Mouse (Mus musculus): ENCODE results near the gene 1110032F04Rik. TPM values are rescaled to one million over a fixed set of nuclear protein-coding genes. Genes with fewer than 3 reads are reported as not detected.
"Not testable (repeated sequence)": the region's sequence is repeated elsewhere in the genome, so short reads cannot be mapped to it uniquely, and the experiment has no call there.

Gene 1110032F04Rik
- polyA plus RNA-seq, 1 experiment, result 0.03 TPM

GRCm38 (mm10) chr3:68840206-68840605 lies 29.2 kb upstream of the 1110032F04Rik start:
- Histone ChIP-seq H3K4me1 (no peaks in the 10 kb centered on the region), H3K36me3 (replicated peaks; ENCODE audit: low read length) (no peaks in the 10 kb centered on the region), H3K9me3 (peaks cover 9% of the 10 kb centered on the region; the same call in 1 of the 2 replicates), H3K27me3 (replicated peaks) (peaks cover 35% of the 10 kb centered on the region), H3K4me3 (replicated peaks) (no peak overlapping the region)
- no peak for TF ChIP-seq GATA1 (IDR thresholded peaks at IDR 0.05; ENCODE audit: borderline replicate concordance, low read length)
- no peak for TF ChIP-seq FLI1 (IDR thresholded peaks at IDR 0.05; ENCODE audit: low read length)

GRCm38 (mm10) chr3:68844025-68844424 lies 25.4 kb upstream of the 1110032F04Rik start:
- Histone ChIP-seq H3K9me3 (peaks cover 14% of the 10 kb centered on the region), H3K27me3 (replicated peaks) (peaks cover 34% of the 10 kb centered on the region), H3K4me3 (replicated peaks) (no peak overlapping the region), H3K36me3 (replicated peaks; ENCODE audit: low read length) (no peaks in the 10 kb centered on the region), H3K4me1 (no peaks in the 10 kb centered on the region)
- TF ChIP-seq FLI1 (IDR thresholded peaks at IDR 0.05; ENCODE audit: low read length), result no peak
- TF ChIP-seq GATA1 (IDR thresholded peaks at IDR 0.05; ENCODE audit: borderline replicate concordance, low read length), result no peak

DNA sequence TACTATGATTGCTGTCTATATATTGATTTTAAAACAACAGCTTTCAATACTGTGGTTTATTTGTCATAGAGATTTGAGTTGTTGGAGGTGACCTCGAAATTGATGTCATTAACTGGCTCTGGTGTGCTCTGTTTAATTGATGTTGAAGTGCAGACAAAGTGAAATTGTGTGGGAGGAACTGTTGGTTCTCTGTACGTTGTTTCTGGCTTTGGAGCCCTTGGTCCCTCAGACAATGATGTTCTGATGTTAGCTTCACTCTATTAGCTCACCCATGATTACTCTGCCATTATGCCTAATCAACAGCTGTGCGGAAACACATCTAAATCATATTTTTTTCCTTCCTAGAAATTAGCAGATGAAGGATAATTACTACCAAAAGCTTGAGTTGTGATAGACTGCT lies 21.1 kb upstream of the 1110032F04Rik start:
- TF ChIP-seq FLI1 (IDR thresholded peaks at IDR 0.05; ENCODE audit: low read length) (no peak), GATA1 (IDR thresholded peaks at IDR 0.05; ENCODE audit: borderline replicate concordance, low read length) (no peak)
- Histone ChIP-seq H3K4me1 (no peaks in the 10 kb centered on the region), H3K9me3 (peaks cover 14% of the 10 kb centered on the region), H3K4me3 (replicated peaks) (no peak overlapping the region), H3K27me3 (replicated peaks) (peaks cover 11% of the 10 kb centered on the region), H3K36me3 (replicated peaks; ENCODE audit: low read length) (no peaks in the 10 kb centered on the region)

- Histone ChIP-seq H3K36me3 (replicated peaks; ENCODE audit: low read length) (no peaks in the 10 kb centered on the region), H3K4me3 (replicated peaks) (no peak overlapping the region), H3K27me3 (replicated peaks) (peaks cover 19% of the 10 kb centered on the region), H3K4me1 (peaks cover 11% of the 10 kb centered on the region), H3K9me3 (no peaks in the 10 kb centered on the region)
- no peak for TF ChIP-seq FLI1 (IDR thresholded peaks at IDR 0.05; ENCODE audit: low read length)
- TF ChIP-seq GATA1 (IDR thresholded peaks at IDR 0.05; ENCODE audit: borderline replicate concordance, low read length), result no peak
Observed at GRCm38 (mm10) chr3:68852414-68852813, 17.0 kb upstream of the 1110032F04Rik start.

DNA sequence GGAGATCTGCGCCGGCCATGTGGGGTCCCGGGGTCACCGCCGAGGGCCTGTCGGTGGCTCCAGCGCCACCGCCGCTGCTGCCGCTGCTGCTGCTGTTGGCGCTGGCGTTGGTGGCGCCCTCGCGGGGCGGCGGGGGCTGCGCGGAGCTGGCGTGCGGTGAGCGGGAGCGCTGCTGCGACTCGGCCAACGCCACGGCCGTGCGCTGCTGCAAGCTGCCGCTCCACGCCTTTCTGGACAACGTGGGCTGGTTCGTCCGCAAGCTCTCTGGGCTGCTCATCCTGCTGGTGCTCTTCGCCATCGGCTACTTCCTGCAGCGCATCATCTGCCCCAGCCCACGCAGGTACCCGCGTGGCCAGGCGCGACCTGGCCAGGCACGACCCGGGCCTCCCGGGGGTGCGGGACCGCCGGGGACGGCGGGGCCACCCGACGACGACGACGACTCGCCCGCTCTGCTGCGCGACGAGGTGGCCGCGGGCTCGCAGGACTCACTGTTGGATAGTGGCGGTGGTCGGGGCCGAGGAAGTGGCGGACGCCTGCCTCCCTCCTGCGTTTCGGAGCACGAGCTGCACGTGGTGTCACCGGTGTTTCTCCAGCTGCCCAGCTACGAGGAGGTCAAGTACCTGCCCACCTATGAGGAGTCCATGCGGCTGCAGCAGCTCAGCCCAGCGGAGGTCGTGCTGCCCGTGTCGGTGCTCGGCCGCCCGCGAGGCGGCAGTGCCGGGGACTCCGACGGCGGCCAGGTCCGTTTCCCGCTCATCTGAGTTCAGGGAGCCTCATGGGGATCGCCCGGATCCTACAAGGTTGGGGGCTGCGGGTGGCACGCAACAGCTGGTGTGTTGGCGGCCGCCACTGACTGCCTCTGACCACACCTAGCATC lies 543 bp downstream of the 1110032F04Rik start:
- H3K9me3 ChIP-seq, result peaks cover 3% of the 10 kb centered on the region; the same call in 1 of the 2 replicates
- TF ChIP-seq FLI1 (IDR thresholded peaks at IDR 0.05; ENCODE audit: low read length) (no peak), GATA1 (IDR thresholded peaks at IDR 0.05; ENCODE audit: borderline replicate concordance, low read length) (no peak)
- peaks cover 73% of the 10 kb centered on the region for H3K27me3 ChIP-seq (replicated peaks)
- H3K4me1 ChIP-seq, result peaks cover 19% of the 10 kb centered on the region
- H3K4me3 ChIP-seq (replicated peaks), result peak overlapping the region; percentile 92
- no peaks in the 10 kb centered on the region for H3K36me3 ChIP-seq (replicated peaks; ENCODE audit: low read length)

DNA sequence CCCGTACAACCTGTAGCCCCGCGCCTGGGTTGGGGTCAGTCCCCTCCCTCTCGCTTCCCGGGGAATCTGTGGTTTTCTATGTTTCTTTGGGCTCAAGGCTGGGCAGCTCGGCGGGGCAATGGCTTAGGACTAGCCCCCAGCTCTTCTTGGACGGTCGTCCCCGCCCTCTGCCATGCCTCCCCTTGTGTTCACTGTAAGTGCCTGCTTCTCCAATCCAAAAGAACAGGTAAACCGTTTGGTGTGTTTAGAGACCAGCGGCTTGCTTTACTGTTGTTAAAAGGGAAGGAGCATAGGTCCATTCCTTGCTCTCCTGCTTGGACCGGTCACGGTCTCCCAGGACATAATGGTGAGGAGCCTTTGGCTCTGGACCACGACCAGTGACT lies 1.2 kb downstream of the 1110032F04Rik start:
- Histone ChIP-seq H3K9me3 (peaks cover 3% of the 10 kb centered on the region; the same call in 1 of the 2 replicates), H3K4me3 (replicated peaks) (peak overlapping the region; percentile 92), H3K36me3 (replicated peaks; ENCODE audit: low read length) (no peaks in the 10 kb centered on the region), H3K27me3 (replicated peaks) (peaks cover 75% of the 10 kb centered on the region), H3K4me1 (peaks cover 19% of the 10 kb centered on the region)
- TF ChIP-seq FLI1 (IDR thresholded peaks at IDR 0.05; ENCODE audit: low read length) (no peak), GATA1 (IDR thresholded peaks at IDR 0.05; ENCODE audit: borderline replicate concordance, low read length) (no peak)

DNA sequence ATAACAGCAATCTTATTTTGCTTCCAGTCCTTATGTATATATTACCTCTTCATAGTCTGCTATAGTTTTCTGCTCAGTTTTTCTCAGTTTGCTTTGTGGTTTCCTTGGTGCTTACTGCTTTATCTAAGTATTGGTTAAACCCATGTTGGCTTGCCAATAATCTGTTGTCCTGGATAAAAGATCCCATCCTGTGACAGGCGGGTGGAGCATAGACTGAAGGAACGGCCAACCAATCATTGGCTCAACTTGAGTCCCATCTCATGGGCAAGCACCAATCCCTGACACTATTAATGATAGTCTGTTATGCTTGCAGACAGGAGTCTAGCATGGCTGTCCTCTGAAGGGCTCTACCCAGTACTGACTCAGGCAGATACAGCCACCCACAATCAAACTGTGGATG lies 4.7 kb downstream of the 1110032F04Rik start:
- TF ChIP-seq FLI1 (IDR thresholded peaks at IDR 0.05; ENCODE audit: low read length) (no peak), GATA1 (IDR thresholded peaks at IDR 0.05; ENCODE audit: borderline replicate concordance, low read length) (no peak)
- H3K4me3 ChIP-seq (replicated peaks), result no peak overlapping the region
- peaks cover 17% of the 10 kb centered on the region for H3K4me1 ChIP-seq
- peaks cover 52% of the 10 kb centered on the region for H3K27me3 ChIP-seq (replicated peaks)
- H3K36me3 ChIP-seq (replicated peaks; ENCODE audit: low read length), result no peaks in the 10 kb centered on the region
- H3K9me3 ChIP-seq, result peaks cover 11% of the 10 kb centered on the region; the same call in 1 of the 2 replicates

DNA sequence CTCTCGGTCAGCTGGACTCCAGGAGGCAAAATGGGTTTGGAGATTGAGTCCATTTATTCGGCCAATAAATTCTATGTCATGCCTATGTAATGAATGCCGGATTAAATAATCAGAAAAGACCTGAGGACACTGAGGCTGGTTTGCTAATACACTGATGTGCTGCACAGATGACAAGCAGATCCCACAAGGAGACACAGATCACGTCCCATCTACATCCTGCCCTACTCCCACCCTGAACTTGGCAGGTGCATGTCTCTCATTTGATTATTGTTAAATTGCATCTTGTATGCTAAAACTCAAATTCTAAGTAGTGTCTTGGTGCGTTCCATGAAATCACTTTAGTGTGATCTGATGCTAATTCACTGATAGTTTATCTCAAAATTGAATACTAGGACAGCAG lies 17.5 kb downstream of the 1110032F04Rik start:
- H3K4me1 ChIP-seq, result no peaks in the 10 kb centered on the region
- TF ChIP-seq FLI1 (IDR thresholded peaks at IDR 0.05; ENCODE audit: low read length) (no peak), GATA1 (IDR thresholded peaks at IDR 0.05; ENCODE audit: borderline replicate concordance, low read length) (no peak)
- peaks cover 2% of the 10 kb centered on the region for H3K27me3 ChIP-seq (replicated peaks)
- H3K9me3 ChIP-seq, result no peaks in the 10 kb centered on the region
- no peak overlapping the region for H3K4me3 ChIP-seq (replicated peaks)
- H3K36me3 ChIP-seq (replicated peaks; ENCODE audit: low read length), result no peaks in the 10 kb centered on the region

DNA sequence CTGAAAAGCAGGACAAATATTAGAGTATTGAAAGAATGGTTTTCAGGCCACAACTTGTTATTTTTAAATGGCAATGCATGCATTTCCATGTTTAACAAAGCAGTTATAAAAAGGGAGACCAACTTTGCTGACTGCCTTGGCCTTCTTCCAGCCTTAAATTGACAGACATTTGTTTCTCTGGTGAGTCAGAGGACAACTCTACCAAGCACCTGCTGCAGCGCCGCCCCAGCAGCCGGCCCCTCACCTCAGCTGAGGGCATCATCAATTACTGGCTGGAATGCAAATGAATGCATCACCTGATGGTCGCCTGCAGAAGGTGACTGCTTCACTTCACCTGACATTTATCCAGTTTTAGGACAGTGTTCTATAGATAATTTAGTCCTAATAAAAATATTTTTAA lies 26.0 kb downstream of the 1110032F04Rik start:
- Histone ChIP-seq H3K4me3 (replicated peaks) (no peak overlapping the region), H3K27me3 (replicated peaks) (no peaks in the 10 kb centered on the region), H3K36me3 (replicated peaks; ENCODE audit: low read length) (peaks cover 21% of the 10 kb centered on the region), H3K4me1 (peaks cover 10% of the 10 kb centered on the region), H3K9me3 (0 out of 2 replicates have a peak, but pooled peaks cover 3% of the 10 kb centered on the region)
- no peak for TF ChIP-seq GATA1 (IDR thresholded peaks at IDR 0.05; ENCODE audit: borderline replicate concordance, low read length)
- no peak for TF ChIP-seq FLI1 (IDR thresholded peaks at IDR 0.05; ENCODE audit: low read length)

DNA sequence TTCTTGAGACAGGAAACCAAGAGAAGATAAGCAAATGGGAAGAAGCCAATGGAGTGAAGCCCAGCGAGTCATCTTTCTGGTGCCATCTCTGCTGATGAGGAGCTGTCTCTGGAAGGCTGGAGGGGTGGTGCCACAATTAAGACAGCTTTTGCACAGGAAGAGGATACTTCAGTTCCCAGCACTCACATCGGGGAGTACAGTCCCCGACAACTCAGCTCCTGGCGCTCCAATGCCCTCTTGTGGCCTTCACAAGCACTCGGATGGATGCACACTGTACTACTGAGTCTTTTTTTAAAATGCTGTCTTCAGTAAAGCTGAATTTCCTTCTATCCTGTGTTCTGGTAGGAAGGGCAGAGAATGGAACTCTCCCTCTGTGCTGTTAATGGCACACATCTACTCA lies 27.8 kb downstream of the 1110032F04Rik start:
- TF ChIP-seq GATA1 (IDR thresholded peaks at IDR 0.05; ENCODE audit: borderline replicate concordance, low read length) (no peak), FLI1 (IDR thresholded peaks at IDR 0.05; ENCODE audit: low read length) (no peak)
- Histone ChIP-seq H3K4me1 (peaks cover 10% of the 10 kb centered on the region), H3K36me3 (replicated peaks; ENCODE audit: low read length) (peaks cover 21% of the 10 kb centered on the region), H3K27me3 (replicated peaks) (no peaks in the 10 kb centered on the region), H3K9me3 (0 out of 2 replicates have a peak, but pooled peaks cover 3% of the 10 kb centered on the region), H3K4me3 (replicated peaks) (no peak overlapping the region)

GRCm38 (mm10) chr3:68902636-68903035 lies 33.2 kb downstream of the 1110032F04Rik start:
- H3K9me3 ChIP-seq; H3K4me1 ChIP-seq; H3K27me3 ChIP-seq (replicated peaks); H3K36me3 ChIP-seq (replicated peaks; ENCODE audit: low read length); H3K4me3 ChIP-seq (replicated peaks): not testable (repeated sequence)
